33 mouse cellular contexts compared by ENCODE assay signal in the genomic region with DNA sequence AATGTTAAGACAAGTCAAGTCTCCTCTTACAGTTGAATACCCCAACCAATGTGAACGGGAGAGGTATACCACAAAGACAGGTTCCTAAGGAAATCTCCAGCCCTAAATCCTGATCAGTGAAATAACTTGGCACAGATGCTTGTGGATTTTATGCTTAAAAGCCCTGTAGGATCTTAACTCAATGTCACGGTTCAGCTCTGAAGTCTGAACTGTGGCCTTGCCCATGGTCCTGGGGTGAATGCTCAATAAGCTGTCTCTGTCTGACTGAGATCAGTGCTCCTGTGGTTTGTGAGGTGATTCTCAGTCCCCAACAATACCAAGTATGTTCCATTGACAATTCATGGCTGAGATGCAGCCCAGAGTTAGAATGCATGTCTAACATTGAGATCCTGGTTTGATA.
"Had no signal": no experiment of that assay in that cellular context is flagged by ENCODE, and none has a peak within 500 bp of the region (broad histone marks: within the 10 kb centered on the region; RNA-seq: fewer than 3 reads in every experiment).

No protein-coding gene starts in this region.

- ATAC-seq: hindbrain, embryonic 16.5 days; hindbrain, postnatal 0 days; inflammation-experienced regulatory T-cells, adult 6 months; intestine, embryonic 15.5 days; intestine, embryonic 16.5 days; intestine, postnatal 0 days had no signal

- H3K4me3 ChIP-seq: heart, embryonic 10.5 days; heart, embryonic 12.5 days; heart, embryonic 13.5 days; heart, embryonic 15.5 days; hindbrain, embryonic 10.5 days; hindbrain, embryonic 12.5 days; hindbrain, embryonic 13.5 days; hindbrain, embryonic 15.5 days; intestine, embryonic 15.5 days; kidney, embryonic 15.5 days; layer of hippocampus, adult 2 months; left cerebral cortex, adult 2 months had no signal

- H3K36me3 ChIP-seq: hindbrain, embryonic 15.5 days had no signal

- H3K27me3 ChIP-seq: heart, embryonic 12.5 days; heart, embryonic 13.5 days; heart, embryonic 15.5 days; hindbrain, embryonic 12.5 days; hindbrain, embryonic 13.5 days; hindbrain, embryonic 15.5 days; intestine, embryonic 15.5 days; kidney, embryonic 15.5 days had no signal

- H3K9ac ChIP-seq: heart, embryonic 12.5 days; heart, embryonic 13.5 days; heart, embryonic 15.5 days; hindbrain, embryonic 12.5 days; hindbrain, embryonic 13.5 days; hindbrain, embryonic 14.5 days; hindbrain, embryonic 15.5 days; intestine, embryonic 15.5 days; kidney, embryonic 15.5 days had no signal

- H3K27ac ChIP-seq: heart, embryonic 10.5 days; heart, embryonic 13.5 days; heart, embryonic 15.5 days; hindbrain, embryonic 10.5 days; hindbrain, embryonic 12.5 days; hindbrain, embryonic 13.5 days; hindbrain, embryonic 14.5 days; hindbrain, embryonic 15.5 days; hindbrain, postnatal 0 days; intestine, embryonic 15.5 days; kidney, embryonic 15.5 days; kidney, postnatal 0 days; layer of hippocampus, adult 2 months; left cerebral cortex, adult 2 months had no signal

- H3K9me3 ChIP-seq: heart, embryonic 15.5 days; hindbrain, embryonic 12.5 days; hindbrain, embryonic 13.5 days; hindbrain, embryonic 15.5 days; intestine, embryonic 15.5 days; kidney, embryonic 15.5 days had no signal

- DNase-seq: heart, postnatal 10 days; heart, postnatal 14 days; heart, postnatal 36 days; heart, postnatal 4 days; kidney, adult 11 months; kidney, adult 18-20 months; kidney, postnatal 10 days; kidney, postnatal 14 days; kidney, postnatal 25 days; kidney, postnatal 36 days; kidney, postnatal 4 days; layer of hippocampus, adult 9-11 months; layer of hippocampus, postnatal 36 days had no signal

- H3K4me2 ChIP-seq: heart, embryonic 11.5 days; heart, embryonic 12.5 days; heart, embryonic 13.5 days; heart, embryonic 15.5 days; hindbrain, embryonic 12.5 days; hindbrain, embryonic 13.5 days; hindbrain, embryonic 14.5 days; hindbrain, embryonic 15.5 days; intestine, embryonic 15.5 days; kidney, embryonic 15.5 days had no signal
